Mouse (Mus musculus): ENCODE measurements around the gene Gm12258. TPM values are rescaled to one million over a fixed set of nuclear protein-coding genes. Genes with fewer than 3 reads are reported as not detected.
A peak's percentile ranks its signal among the peaks of the same experiment; 100 is the strongest.
"Not testable (repeated sequence)": the region's sequence is repeated elsewhere in the genome, so short reads cannot be mapped to it uniquely, and the experiment has no call there.

The Gm12258 gene
- total and polyA plus RNA-seq, 2 experiments, result 1.2 to 2.5 TPM

DNA sequence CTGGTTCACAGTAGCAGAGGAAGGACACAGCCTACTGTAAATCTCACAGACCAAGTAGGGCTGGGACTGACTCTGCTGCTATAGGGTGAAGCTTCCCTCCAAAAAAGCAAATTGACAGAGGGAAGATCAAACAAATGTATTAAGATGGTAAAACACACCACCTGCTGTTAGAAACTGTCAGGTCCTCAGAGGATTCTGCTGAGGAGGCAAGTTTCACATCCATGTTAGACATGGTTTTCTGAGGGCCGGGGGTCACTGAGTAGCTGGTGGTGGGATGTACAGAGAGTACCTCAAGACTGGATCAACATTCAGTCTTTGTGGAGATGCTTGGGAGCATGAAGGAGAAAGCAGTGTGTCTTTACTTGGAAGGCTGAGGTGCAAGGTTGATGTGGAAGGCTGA, 31.3 kb upstream of the Gm12258 start:
- no peak overlapping the region for H3K4me3 ChIP-seq (ENCODE audit: insufficient read depth, low read depth, low read length)
- H3K4me1 ChIP-seq (ENCODE audit: control insufficient read depth, insufficient read depth, low read length), result no peaks in the 10 kb centered on the region
- H3K9ac ChIP-seq (ENCODE audit: low read depth, low read length), result no peak overlapping the region
- no peaks in the 10 kb centered on the region for H3K36me3 ChIP-seq (ENCODE audit: control insufficient read depth, insufficient read depth, low read length)
- WGBS, result 79% methylated on average over 1 of the region's 1 CpGs
- H3K27me3 ChIP-seq (ENCODE audit: control insufficient read depth, insufficient read depth, low read length), result no peaks in the 10 kb centered on the region
- TF ChIP-seq CTCF (IDR thresholded peaks at IDR 0.05; ENCODE audit: low read depth, low read length) (no peak), POLR2A (IDR thresholded peaks at IDR 0.05; ENCODE audit: extremely low read depth, insufficient read depth, low read length) (no peak)
- DNase-seq (ENCODE audit: extremely low read depth, low read depth, low spot score), result no peak
- no peaks in the 10 kb centered on the region for H3K79me2 ChIP-seq (ENCODE audit: control insufficient read depth, insufficient read depth, low read length)
- H3K27ac ChIP-seq (replicated peaks; ENCODE audit: insufficient read depth, low read depth, low read length), result no peak overlapping the region

GRCm38 (mm10) chr11:58828937-58829336, 18.0 kb upstream of the Gm12258 start, which contains the start of gene Olfr312:
Gene Olfr312 (plus strand): TSS chr11:58829237.
- not testable (repeated sequence) for H3K79me2 ChIP-seq (ENCODE audit: control insufficient read depth, insufficient read depth, low read length); H3K4me1 ChIP-seq (ENCODE audit: control insufficient read depth, insufficient read depth, low read length); DNase-seq (ENCODE audit: extremely low read depth, low read depth, low spot score); H3K27me3 ChIP-seq (ENCODE audit: control insufficient read depth, insufficient read depth, low read length); H3K9ac ChIP-seq (ENCODE audit: low read depth, low read length); H3K27ac ChIP-seq (replicated peaks; ENCODE audit: insufficient read depth, low read depth, low read length); H3K4me3 ChIP-seq (ENCODE audit: insufficient read depth, low read depth, low read length); H3K36me3 ChIP-seq (ENCODE audit: control insufficient read depth, insufficient read depth, low read length)

GRCm38 (mm10) chr11:58829764-58830163, 17.2 kb upstream of the Gm12258 start:
- no peak overlapping the region for H3K4me3 ChIP-seq (ENCODE audit: insufficient read depth, low read depth, low read length)
- DNase-seq (ENCODE audit: extremely low read depth, low read depth, low spot score), result no peak
- H3K9ac ChIP-seq (ENCODE audit: low read depth, low read length), result no peak overlapping the region
- H3K27ac ChIP-seq (replicated peaks; ENCODE audit: insufficient read depth, low read depth, low read length), result no peak overlapping the region
- H3K4me1 ChIP-seq (ENCODE audit: control insufficient read depth, insufficient read depth, low read length), result no peaks in the 10 kb centered on the region
- H3K36me3 ChIP-seq (ENCODE audit: control insufficient read depth, insufficient read depth, low read length), result no peaks in the 10 kb centered on the region
- no peaks in the 10 kb centered on the region for H3K27me3 ChIP-seq (ENCODE audit: control insufficient read depth, insufficient read depth, low read length)
- WGBS, result 70% methylated on average over 3 of the region's 3 CpGs
- H3K79me2 ChIP-seq (ENCODE audit: control insufficient read depth, insufficient read depth, low read length), result no peaks in the 10 kb centered on the region
- TF ChIP-seq CTCF (IDR thresholded peaks at IDR 0.05; ENCODE audit: low read depth, low read length) (no peak), POLR2A (IDR thresholded peaks at IDR 0.05; ENCODE audit: extremely low read depth, insufficient read depth, low read length) (no peak)

DNA sequence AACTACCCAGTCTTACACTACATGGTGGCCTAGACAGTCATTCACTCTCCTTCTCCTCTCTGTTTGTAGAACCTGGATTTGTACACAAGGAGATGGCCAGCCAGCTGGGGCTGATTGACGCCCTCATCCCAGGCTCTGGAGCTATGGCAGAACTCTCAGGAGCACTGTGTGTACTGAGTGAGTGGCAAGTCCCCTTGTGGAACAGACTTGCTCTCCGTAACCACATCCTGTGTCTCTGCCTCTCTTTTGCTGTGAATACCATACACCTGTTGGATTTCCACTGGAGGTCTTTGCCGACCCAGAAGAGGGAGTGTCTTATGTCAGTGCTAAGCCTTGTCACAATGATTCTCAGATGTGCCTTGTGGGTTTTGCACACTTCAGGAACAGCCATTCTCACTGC, 14.4 kb upstream of the Gm12258 start:
- H3K9ac ChIP-seq (ENCODE audit: low read depth, low read length); H3K4me3 ChIP-seq (ENCODE audit: insufficient read depth, low read depth, low read length); H3K36me3 ChIP-seq (ENCODE audit: control insufficient read depth, insufficient read depth, low read length); H3K27me3 ChIP-seq (ENCODE audit: control insufficient read depth, insufficient read depth, low read length); H3K27ac ChIP-seq (replicated peaks; ENCODE audit: insufficient read depth, low read depth, low read length); H3K79me2 ChIP-seq (ENCODE audit: control insufficient read depth, insufficient read depth, low read length); H3K4me1 ChIP-seq (ENCODE audit: control insufficient read depth, insufficient read depth, low read length); DNase-seq (ENCODE audit: extremely low read depth, low read depth, low spot score): not testable (repeated sequence)
- WGBS, result 47% methylated on average over 3 of the region's 3 CpGs

DNA sequence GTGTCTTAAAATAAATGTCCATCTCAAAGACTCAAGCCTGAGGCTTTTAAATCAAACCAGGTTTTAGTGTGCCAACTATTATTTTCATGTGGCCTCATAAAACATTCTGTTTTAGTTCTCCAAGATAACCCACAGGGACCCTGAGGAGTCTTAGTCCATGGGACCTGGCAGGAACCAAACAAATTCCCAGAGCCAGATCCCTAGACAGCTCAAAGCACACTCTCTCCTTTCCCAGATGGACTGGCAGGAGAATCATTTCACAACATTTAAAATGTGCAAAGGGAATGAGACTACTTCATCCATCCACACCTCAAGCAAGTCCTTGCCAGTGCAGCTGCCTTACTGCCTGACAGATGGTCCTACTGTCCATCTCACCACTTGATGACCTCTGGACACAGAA, 8.0 kb upstream of the Gm12258 start, which contains the start of gene Olfr311:
Gene Olfr311, plus strand, starts transcription at position 301 of the 400 bp plus-strand sequence.
- not testable (repeated sequence) for H3K27ac ChIP-seq (replicated peaks; ENCODE audit: insufficient read depth, low read depth, low read length); DNase-seq (ENCODE audit: extremely low read depth, low read depth, low spot score); H3K79me2 ChIP-seq (ENCODE audit: control insufficient read depth, insufficient read depth, low read length); H3K4me3 ChIP-seq (ENCODE audit: insufficient read depth, low read depth, low read length); H3K36me3 ChIP-seq (ENCODE audit: control insufficient read depth, insufficient read depth, low read length); H3K9ac ChIP-seq (ENCODE audit: low read depth, low read length); H3K4me1 ChIP-seq (ENCODE audit: control insufficient read depth, insufficient read depth, low read length); H3K27me3 ChIP-seq (ENCODE audit: control insufficient read depth, insufficient read depth, low read length)

GRCm38 (mm10) chr11:58847636-58848035, 678 bp downstream of the Gm12258 start:
- Histone ChIP-seq H3K27me3 (ENCODE audit: control insufficient read depth, insufficient read depth, low read length) (no peaks in the 10 kb centered on the region), H3K4me1 (ENCODE audit: control insufficient read depth, insufficient read depth, low read length) (peaks cover 2% of the 10 kb centered on the region; the same call in 1 of the 2 replicates), H3K27ac (replicated peaks; ENCODE audit: insufficient read depth, low read depth, low read length) (no peak overlapping the region), H3K36me3 (ENCODE audit: control insufficient read depth, insufficient read depth, low read length) (peaks cover 5% of the 10 kb centered on the region; the same call in 1 of the 2 replicates), H3K79me2 (ENCODE audit: control insufficient read depth, insufficient read depth, low read length) (no peaks in the 10 kb centered on the region; the same call in 1 of the 2 replicates), H3K9ac (ENCODE audit: low read depth, low read length) (peak overlapping the region; percentile 18; the same call in 1 of the 2 replicates), H3K4me3 (ENCODE audit: insufficient read depth, low read depth, low read length) (peak overlapping the region; percentile 75; the same call in 1 of the 2 replicates)
- no peak for DNase-seq (ENCODE audit: extremely low read depth, low read depth, low spot score)
- TF ChIP-seq POLR2A (IDR thresholded peaks at IDR 0.05; ENCODE audit: extremely low read depth, insufficient read depth, low read length) (no peak), CTCF (IDR thresholded peaks at IDR 0.05; ENCODE audit: low read depth, low read length) (no peak)
- 42% methylated on average over 9 of the region's 9 CpGs for WGBS

Measured in liver, adult 2 months (tissue).